Mouse (Mus musculus): ENCODE results near the gene Vcp. TPM values are rescaled to one million over a fixed set of nuclear protein-coding genes. Genes with fewer than 3 reads are reported as not detected.
A peak's percentile ranks its signal among the peaks of the same experiment; 100 is the strongest.
"Not testable (repeated sequence)": the region's sequence is repeated elsewhere in the genome, so short reads cannot be mapped to it uniquely, and the experiment has no call there.

The Vcp gene
- polyA plus RNA-seq, 1 experiment from 2014 or later, result 519 TPM

- 88% methylated on average over 2 of the region's 2 CpGs for WGBS
- H3K36me3 ChIP-seq (ENCODE audit: control insufficient read depth, insufficient read depth, low read length), result peaks cover 2% of the 10 kb centered on the region; the same call in 1 of the 2 replicates
- no peak overlapping the region; the same call in 1 of the 2 replicates for H3K27ac ChIP-seq (ENCODE audit: low read length)
- no peak overlapping the region for H3K4me2 ChIP-seq (ENCODE audit: low read depth, low read length)
- H3K9ac ChIP-seq (ENCODE audit: low read length), result no peak overlapping the region
- no peaks in the 10 kb centered on the region for H3K27me3 ChIP-seq (ENCODE audit: control insufficient read depth, insufficient read depth, low read depth, low read length)
- no peaks in the 10 kb centered on the region for H3K9me3 ChIP-seq (ENCODE audit: control insufficient read depth, low read length)
- H3K4me1 ChIP-seq (replicated peaks; ENCODE audit: control insufficient read depth, insufficient read depth, low read length), result peaks cover 19% of the 10 kb centered on the region
- no peak overlapping the region for H3K4me3 ChIP-seq (ENCODE audit: low read length)
- ATAC-seq (ENCODE audit: low read depth), result no peak
Measured at GRCm38 (mm10) chr4:43001272-43001671, 965 bp upstream of the Vcp start.

GRCm38 (mm10) chr4:42999451-43000140 lies 711 bp downstream of the Vcp start:
- 0% methylated on average over 38 of the region's 51 CpGs for WGBS
- H3K4me2 ChIP-seq (ENCODE audit: low read depth, low read length), result peak overlapping the region; percentile 87

GRCm38 (mm10) chr4:42998022-42998421 lies 2.3 kb downstream of the Vcp start:
- Histone ChIP-seq H3K4me3 (ENCODE audit: low read length) (peak overlapping the region; percentile 95), H3K4me2 (ENCODE audit: low read depth, low read length) (peak overlapping the region; percentile 87), H3K27ac (ENCODE audit: low read length) (no peak overlapping the region), H3K36me3 (ENCODE audit: control insufficient read depth, insufficient read depth, low read length) (peaks cover 24% of the 10 kb centered on the region), H3K9ac (ENCODE audit: low read length) (0 out of 2 replicates have a peak overlapping the region, but pooled peaks have one; percentile 21), H3K9me3 (ENCODE audit: control insufficient read depth, low read length) (no peaks in the 10 kb centered on the region), H3K4me1 (replicated peaks; ENCODE audit: control insufficient read depth, insufficient read depth, low read length) (peaks cover 19% of the 10 kb centered on the region), H3K27me3 (ENCODE audit: control insufficient read depth, insufficient read depth, low read depth, low read length) (no peaks in the 10 kb centered on the region)
- 42% methylated on average over 2 of the region's 2 CpGs for WGBS
- ATAC-seq (ENCODE audit: low read depth), result no peak

More at GRCm38 (mm10) chr4:42999451-43000140, 711 bp downstream of the Vcp start:
- H3K4me1 ChIP-seq (replicated peaks; ENCODE audit: control insufficient read depth, insufficient read depth, low read length), result peaks cover 19% of the 10 kb centered on the region
- H3K4me3 ChIP-seq (ENCODE audit: low read length), result peak overlapping the region; percentile 95
- H3K9me3 ChIP-seq (ENCODE audit: control insufficient read depth, low read length), result no peaks in the 10 kb centered on the region
- H3K36me3 ChIP-seq (ENCODE audit: control insufficient read depth, insufficient read depth, low read length), result peaks cover 11% of the 10 kb centered on the region
- H3K9ac ChIP-seq (ENCODE audit: low read length), result peak overlapping the region; percentile 97
- H3K27me3 ChIP-seq (ENCODE audit: control insufficient read depth, insufficient read depth, low read depth, low read length), result no peaks in the 10 kb centered on the region
- H3K27ac ChIP-seq (ENCODE audit: low read length), result peak overlapping the region; percentile 99
- peak; percentile 86 for ATAC-seq (ENCODE audit: low read depth)

- Histone ChIP-seq H3K36me3 (ENCODE audit: control insufficient read depth, insufficient read depth, low read length) (peaks cover 81% of the 10 kb centered on the region), H3K4me3 (ENCODE audit: low read length) (no peak overlapping the region), H3K4me1 (replicated peaks; ENCODE audit: control insufficient read depth, insufficient read depth, low read length) (no peaks in the 10 kb centered on the region), H3K27me3 (ENCODE audit: control insufficient read depth, insufficient read depth, low read depth, low read length) (no peaks in the 10 kb centered on the region), H3K4me2 (ENCODE audit: low read depth, low read length) (no peak overlapping the region), H3K9ac (ENCODE audit: low read length) (no peak overlapping the region), H3K9me3 (ENCODE audit: control insufficient read depth, low read length) (no peaks in the 10 kb centered on the region), H3K27ac (ENCODE audit: low read length) (no peak overlapping the region)
- ATAC-seq (ENCODE audit: low read depth), result no peak
- 90% methylated on average over 1 of the region's 1 CpGs for WGBS
Measured at GRCm38 (mm10) chr4:42988296-42988695, 12.0 kb downstream of the Vcp start.

GRCm38 (mm10) chr4:42980467-42980866 lies 19.8 kb downstream of the Vcp start:
- not testable (repeated sequence) for H3K9ac ChIP-seq (ENCODE audit: low read length); H3K4me1 ChIP-seq (replicated peaks; ENCODE audit: control insufficient read depth, insufficient read depth, low read length); H3K27ac ChIP-seq (ENCODE audit: low read length); H3K27me3 ChIP-seq (ENCODE audit: control insufficient read depth, insufficient read depth, low read depth, low read length); H3K4me2 ChIP-seq (ENCODE audit: low read depth, low read length); ATAC-seq (ENCODE audit: low read depth); H3K9me3 ChIP-seq (ENCODE audit: control insufficient read depth, low read length); H3K4me3 ChIP-seq (ENCODE audit: low read length)
- WGBS, result 89% methylated on average over 7 of the region's 8 CpGs
- peaks cover 43% of the 10 kb centered on the region for H3K36me3 ChIP-seq (ENCODE audit: control insufficient read depth, insufficient read depth, low read length)

GRCm38 (mm10) chr4:42978062-42978461 lies 22.2 kb downstream of the Vcp start:
- WGBS, result 87% methylated on average over 4 of the region's 4 CpGs
- H3K36me3 ChIP-seq (ENCODE audit: control insufficient read depth, insufficient read depth, low read length), result peaks cover 23% of the 10 kb centered on the region
- no peak overlapping the region for H3K4me3 ChIP-seq (ENCODE audit: low read length)
- no peak overlapping the region for H3K4me2 ChIP-seq (ENCODE audit: low read depth, low read length)
- no peak overlapping the region for H3K27ac ChIP-seq (ENCODE audit: low read length)
- ATAC-seq (ENCODE audit: low read depth), result no peak
- no peak overlapping the region for H3K9ac ChIP-seq (ENCODE audit: low read length)
- no peaks in the 10 kb centered on the region for H3K27me3 ChIP-seq (ENCODE audit: control insufficient read depth, insufficient read depth, low read depth, low read length)
- no peaks in the 10 kb centered on the region for H3K9me3 ChIP-seq (ENCODE audit: control insufficient read depth, low read length)
- no peaks in the 10 kb centered on the region for H3K4me1 ChIP-seq (replicated peaks; ENCODE audit: control insufficient read depth, insufficient read depth, low read length)

- Histone ChIP-seq H3K9me3 (ENCODE audit: control insufficient read depth, low read length) (no peaks in the 10 kb centered on the region), H3K36me3 (ENCODE audit: control insufficient read depth, insufficient read depth, low read length) (peaks cover 7% of the 10 kb centered on the region), H3K27me3 (ENCODE audit: control insufficient read depth, insufficient read depth, low read depth, low read length) (no peaks in the 10 kb centered on the region), H3K4me3 (ENCODE audit: low read length) (no peak overlapping the region), H3K4me2 (ENCODE audit: low read depth, low read length) (no peak overlapping the region), H3K4me1 (replicated peaks; ENCODE audit: control insufficient read depth, insufficient read depth, low read length) (no peaks in the 10 kb centered on the region), H3K9ac (ENCODE audit: low read length) (no peak overlapping the region), H3K27ac (ENCODE audit: low read length) (no peak overlapping the region)
- no peak for ATAC-seq (ENCODE audit: low read depth)
- 67% methylated on average over 5 of the region's 5 CpGs for WGBS
Measured at GRCm38 (mm10) chr4:42973868-42974267, 26.4 kb downstream of the Vcp start.

GRCm38 (mm10) chr4:42972952-42973351 lies 27.4 kb downstream of the Vcp start:
- 0 out of 2 replicates have a peak, but pooled peaks have one; percentile 20 for ATAC-seq (ENCODE audit: low read depth)
- H3K4me1 ChIP-seq (replicated peaks; ENCODE audit: control insufficient read depth, insufficient read depth, low read length), result no peaks in the 10 kb centered on the region
- no peak overlapping the region for H3K4me3 ChIP-seq (ENCODE audit: low read length)
- no peaks in the 10 kb centered on the region for H3K9me3 ChIP-seq (ENCODE audit: control insufficient read depth, low read length)
- H3K27ac ChIP-seq (ENCODE audit: low read length), result no peak overlapping the region
- WGBS, result 48% methylated on average over 4 of the region's 4 CpGs
- H3K9ac ChIP-seq (ENCODE audit: low read length), result no peak overlapping the region
- 0 out of 2 replicates have a peak, but pooled peaks cover under 1% of the 10 kb centered on the region for H3K36me3 ChIP-seq (ENCODE audit: control insufficient read depth, insufficient read depth, low read length)
- H3K27me3 ChIP-seq (ENCODE audit: control insufficient read depth, insufficient read depth, low read depth, low read length), result no peaks in the 10 kb centered on the region
- no peak overlapping the region for H3K4me2 ChIP-seq (ENCODE audit: low read depth, low read length)

GRCm38 (mm10) chr4:42969304-42969703 lies 31.0 kb downstream of the Vcp start, which contains the start of gene 1700022I11Rik:
1700022I11Rik (plus strand) TSS chr4:42969604.
- ATAC-seq (ENCODE audit: low read depth), result no peak
- no peaks in the 10 kb centered on the region for H3K27me3 ChIP-seq (ENCODE audit: control insufficient read depth, insufficient read depth, low read depth, low read length)
- no peaks in the 10 kb centered on the region for H3K36me3 ChIP-seq (ENCODE audit: control insufficient read depth, insufficient read depth, low read length)
- no peak within 1 kb of the TSS for H3K4me2 ChIP-seq (ENCODE audit: low read depth, low read length)
- no peaks in the 10 kb centered on the region; the same call in 1 of the 2 replicates for H3K4me1 ChIP-seq (replicated peaks; ENCODE audit: control insufficient read depth, insufficient read depth, low read length)
- 84% methylated on average over 4 of the region's 4 CpGs for WGBS
- no peak within 1 kb of the TSS for H3K4me3 ChIP-seq (ENCODE audit: low read length)
- no peak within 1 kb of the TSS for H3K27ac ChIP-seq (ENCODE audit: low read length)
- H3K9me3 ChIP-seq (ENCODE audit: control insufficient read depth, low read length), result no peaks in the 10 kb centered on the region
- no peak within 1 kb of the TSS for H3K9ac ChIP-seq (ENCODE audit: low read length)

Data from lung, embryonic 16.5 days (tissue).